Mouse (Mus musculus) bone marrow, adult 2 months (tissue): ENCODE results near the gene Ciart. TPM values are rescaled to one million over a fixed set of nuclear protein-coding genes. Genes with fewer than 3 reads are reported as not detected.

Source experiments
- H3K27ac ChIP-seq: fragments of 200-500 bp; 2 replicates; pipeline ENCODE4 v1.5.1; 2012; ENCODE audit warnings: low read depth, mild to moderate bottlenecking, control low read depth, inconsistent platforms, low read length; ENCODE audit not compliant: control insufficient read depth, poor library complexity, insufficient read depth
- H3K4me1 ChIP-seq: fragments of 200-500 bp; 2 replicates; pipeline ENCODE4 v1.6.1; 2011; ENCODE audit warnings: low read length; ENCODE audit not compliant: control insufficient read depth, insufficient read depth
- H3K4me3 ChIP-seq: fragments of 200-500 bp; replicated peaks from 2 replicates; pipeline ENCODE3; 2011; ENCODE audit warnings: mild to moderate bottlenecking, low read depth, low read length, control low read depth; ENCODE audit not compliant: control insufficient read depth
- CTCF ChIP-seq: fragments of 200-500 bp; IDR thresholded peaks from 2 replicates; pipeline ENCODE4 v1.5.1; 2011; ENCODE audit warnings: low read length, control low read depth; ENCODE audit not compliant: control insufficient read depth, insufficient read depth
- POLR2A ChIP-seq: fragments of 200-500 bp; IDR thresholded peaks from 2 replicates; pipeline ENCODE4 v1.6.1; 2011; ENCODE audit warnings: low read depth, mild to moderate bottlenecking, control low read depth, low read length, borderline replicate concordance; ENCODE audit not compliant: control insufficient read depth
- WGBS: fragments of 180-500 bp; shearing (Covaris S2); methylation state at CpG from one replicate; pipeline ENCODE4 v1.1.7; 2018; 5-methylcytosine and 5-hydroxymethylcytosine counted together
- polyA plus RNA-seq: library from polyadenylated mRNA; stranded (reverse); fragments of >200 nt; gene quantifications from 2 replicates; pipeline ENCODE4 v1.2.4, GENCODE M21; 2011; ENCODE audit warnings: low replicate concordance; ENCODE audit not compliant: missing spikeins, insufficient read depth, insufficient read length

The Ciart gene
- polyA plus RNA-seq, 1 experiment: 8.7 TPM

DNA sequence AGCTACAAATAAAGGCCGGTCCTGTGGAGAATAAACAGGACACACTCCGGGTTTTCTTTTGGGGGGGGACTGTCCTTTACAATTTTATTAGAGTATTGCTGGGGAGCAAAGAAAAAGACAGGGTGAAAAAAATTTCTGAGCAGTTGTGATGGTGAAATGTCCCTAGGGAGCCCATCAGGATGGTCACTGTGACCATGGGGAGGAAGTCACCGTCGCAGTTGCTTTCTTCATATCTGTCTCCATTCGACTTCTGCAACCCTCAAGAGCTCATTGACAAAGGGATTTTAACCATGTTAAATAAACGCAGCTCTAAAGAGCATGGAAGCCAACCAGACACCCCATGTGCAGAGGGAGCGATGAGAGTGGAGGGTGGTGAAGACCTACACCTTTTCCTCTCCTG is 34.7 kb upstream of the Ciart start:
- TF ChIP-seq CTCF (no peak), POLR2A (no peak)
- peak overlapping the region; percentile 51 for H3K4me3 ChIP-seq
- H3K27ac ChIP-seq: peak overlapping the region; percentile 88
- peaks cover 2% of the 10 kb centered on the region; the same call in 1 of the 2 replicates for H3K4me1 ChIP-seq
- 42% methylated on average over 7 of the region's 7 CpGs for WGBS

DNA sequence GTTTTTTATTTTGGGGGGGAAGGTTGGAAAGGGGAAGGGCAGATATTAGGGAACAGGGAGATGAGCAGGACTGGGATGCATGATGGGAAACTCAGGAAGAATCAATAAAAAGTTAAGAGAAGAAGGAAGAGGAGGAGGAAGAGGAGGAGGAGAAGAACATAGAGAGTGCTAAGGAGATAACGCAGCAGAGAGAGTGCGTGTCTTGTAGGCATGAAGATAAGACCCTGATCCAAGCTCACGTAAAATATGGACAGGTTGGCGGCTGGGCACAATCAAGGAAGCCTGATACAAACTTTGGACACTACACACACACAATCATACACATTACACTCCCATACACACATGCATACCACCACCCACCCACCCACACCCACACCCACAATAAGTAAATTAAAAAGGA is 32.7 kb upstream of the Ciart start:
- Histone ChIP-seq H3K4me3 (no peak overlapping the region), H3K27ac (no peak overlapping the region), H3K4me1 (peaks cover 2% of the 10 kb centered on the region; the same call in 1 of the 2 replicates)
- 69% methylated on average over 4 of the region's 4 CpGs for WGBS
- TF ChIP-seq CTCF (no peak), POLR2A (no peak)

DNA sequence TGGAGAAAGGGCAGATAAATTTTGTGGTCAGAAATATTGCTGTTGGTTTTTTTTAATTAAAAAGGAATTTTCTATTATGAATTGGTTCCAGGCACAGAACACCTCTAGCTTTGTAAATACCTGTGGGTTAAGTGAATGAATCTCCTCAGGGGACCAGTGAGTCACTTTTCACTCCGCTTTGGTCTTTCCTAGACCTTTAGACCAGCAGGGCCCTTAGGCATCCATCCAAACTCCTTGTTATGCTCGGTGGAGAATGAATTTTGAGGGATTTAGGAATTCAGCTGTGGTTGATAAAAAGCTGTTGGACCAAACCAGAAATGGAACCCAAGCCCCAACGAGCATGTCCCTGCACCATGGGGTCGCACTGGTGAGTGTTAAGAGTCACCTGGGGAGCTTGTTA is 25.6 kb upstream of the Ciart start:
- Histone ChIP-seq H3K27ac (no peak overlapping the region), H3K4me3 (no peak overlapping the region), H3K4me1 (no peaks in the 10 kb centered on the region)
- TF ChIP-seq CTCF: no peak
- TF ChIP-seq POLR2A: no peak
- WGBS: 54% methylated on average over 4 of the region's 4 CpGs

DNA sequence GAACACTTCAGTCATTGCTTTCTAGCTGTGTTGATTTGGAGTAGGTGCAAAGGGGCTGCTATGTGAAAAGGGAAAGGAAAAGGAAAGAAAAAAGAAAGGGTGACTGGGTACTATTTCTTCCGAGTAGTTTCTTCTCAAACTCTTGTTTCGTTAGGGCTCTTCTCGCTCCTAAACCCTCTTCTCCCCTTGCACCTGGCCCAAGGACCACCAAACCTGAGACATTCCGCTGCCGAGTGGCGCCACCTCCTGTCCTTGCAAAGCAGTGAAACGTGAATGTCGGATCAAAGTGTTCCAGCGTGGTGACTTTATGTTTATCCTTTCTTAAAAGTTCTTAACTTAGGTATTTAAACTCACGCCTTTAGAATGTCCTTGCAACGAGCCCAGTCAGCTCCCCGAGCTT is 24.8 kb upstream of the Ciart start:
- Histone ChIP-seq H3K27ac (no peak overlapping the region), H3K4me3 (no peak overlapping the region), H3K4me1 (no peaks in the 10 kb centered on the region)
- under 1% methylated on average over 12 of the region's 12 CpGs for WGBS
- TF ChIP-seq POLR2A: no peak
- TF ChIP-seq CTCF: peak; percentile 89

DNA sequence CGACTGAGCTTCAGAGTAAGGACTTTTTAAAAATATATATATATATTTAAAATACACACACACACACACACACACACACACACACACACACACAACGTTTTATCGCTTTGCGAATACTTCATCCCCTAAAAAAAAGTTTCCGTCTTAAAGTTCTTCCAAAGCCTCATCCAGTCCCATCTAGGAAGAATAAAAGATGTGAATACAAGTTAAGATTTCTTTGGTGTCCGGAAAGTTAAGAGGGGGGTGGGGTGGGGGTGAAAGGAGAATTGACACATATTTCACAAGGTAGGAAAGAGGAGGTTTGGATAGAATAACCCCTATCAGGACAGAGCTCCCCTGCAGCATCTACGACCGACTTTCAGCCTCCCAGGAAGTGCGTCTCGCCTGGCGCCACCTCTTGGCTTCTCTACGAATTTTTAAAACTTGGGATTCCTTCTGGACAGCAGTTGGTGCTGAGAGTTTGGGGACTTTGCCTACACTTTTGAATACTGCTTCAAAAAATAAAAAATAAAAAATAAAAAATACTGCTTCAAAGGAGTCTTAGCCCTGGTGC is 24.0 kb upstream of the Ciart start:
- TF ChIP-seq CTCF (peak; percentile 57), POLR2A (no peak)

DNA sequence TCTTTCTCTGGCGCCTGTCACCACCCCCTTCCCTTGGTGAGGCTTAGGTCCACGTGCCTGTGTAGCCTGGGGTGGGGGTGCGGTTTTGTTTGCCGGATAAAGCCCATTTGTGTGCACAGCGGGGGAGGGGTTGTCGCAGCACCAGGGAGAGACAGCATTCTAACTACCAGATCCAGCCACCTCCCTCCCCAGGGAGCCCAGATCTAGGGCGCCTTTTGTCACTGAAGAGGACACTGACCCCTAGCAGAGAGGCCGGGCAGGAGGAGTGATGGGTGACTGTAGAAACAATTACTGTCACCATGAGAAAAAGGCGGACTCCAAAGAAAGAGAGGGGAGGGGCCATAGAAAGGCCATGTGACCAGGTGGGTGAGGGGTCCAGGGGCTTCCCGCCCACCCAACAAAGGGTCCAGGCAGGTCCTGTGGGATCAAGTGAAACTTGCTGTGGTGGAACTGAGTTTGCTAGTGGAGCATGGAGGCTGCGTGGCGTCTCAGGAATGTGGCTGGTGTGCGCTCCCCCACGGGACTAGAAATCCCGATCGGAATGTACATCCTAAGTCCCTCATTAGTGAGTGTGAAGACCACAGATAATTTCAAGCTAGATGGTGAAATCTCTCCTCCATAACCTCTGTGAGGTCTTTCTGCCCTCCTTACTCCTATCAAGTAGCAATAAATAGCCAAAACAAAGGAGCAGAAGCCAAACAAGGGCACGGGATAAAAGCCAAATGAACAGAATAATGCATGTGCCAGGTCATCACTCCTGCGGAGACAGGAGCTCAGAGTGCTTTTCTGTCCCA is 23.3 kb upstream of the Ciart start:
- Histone ChIP-seq H3K4me3 (no peak overlapping the region), H3K4me1 (no peaks in the 10 kb centered on the region), H3K27ac (no peak overlapping the region)
- 2% methylated on average over 18 of the region's 18 CpGs for WGBS
- TF ChIP-seq POLR2A (no peak), CTCF (no peak)

More for the DNA sequence above, 24.0 kb upstream of the Ciart start:
- Histone ChIP-seq H3K4me1 (no peaks in the 10 kb centered on the region), H3K27ac (no peak overlapping the region), H3K4me3 (no peak overlapping the region)
- 3% methylated on average over 12 of the region's 12 CpGs for WGBS

DNA sequence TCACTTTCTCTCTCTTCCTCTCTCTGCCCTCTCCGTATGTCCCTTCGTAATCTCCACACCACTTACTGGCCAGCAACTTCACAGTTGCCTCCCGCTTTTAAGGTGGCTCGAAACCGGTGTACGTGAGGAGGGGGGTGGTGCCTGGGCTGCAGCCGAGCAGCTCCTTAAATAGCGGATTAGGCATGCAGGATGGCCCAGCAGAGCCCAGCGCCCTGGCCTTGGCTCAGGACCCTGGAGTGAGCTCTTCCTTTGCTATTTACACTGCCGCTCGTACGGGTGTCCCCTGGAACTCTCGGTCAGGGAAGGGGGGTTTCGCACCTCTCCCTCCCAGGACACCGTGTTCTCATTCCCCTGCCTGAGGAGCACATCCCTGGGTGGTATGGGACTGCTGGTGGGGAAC is 22.5 kb upstream of the Ciart start, which contains the start of gene Car14:
Gene Car14, minus strand, starts transcription at position 124 of the 400 bp plus-strand sequence.
- under 1% methylated on average over 15 of the region's 15 CpGs for WGBS
- no peak for TF ChIP-seq POLR2A
- no peak for TF ChIP-seq CTCF
- Histone ChIP-seq H3K4me1 (no peaks in the 10 kb centered on the region), H3K4me3 (no peak within 1 kb of the TSS), H3K27ac (no peak within 1 kb of the TSS)

DNA sequence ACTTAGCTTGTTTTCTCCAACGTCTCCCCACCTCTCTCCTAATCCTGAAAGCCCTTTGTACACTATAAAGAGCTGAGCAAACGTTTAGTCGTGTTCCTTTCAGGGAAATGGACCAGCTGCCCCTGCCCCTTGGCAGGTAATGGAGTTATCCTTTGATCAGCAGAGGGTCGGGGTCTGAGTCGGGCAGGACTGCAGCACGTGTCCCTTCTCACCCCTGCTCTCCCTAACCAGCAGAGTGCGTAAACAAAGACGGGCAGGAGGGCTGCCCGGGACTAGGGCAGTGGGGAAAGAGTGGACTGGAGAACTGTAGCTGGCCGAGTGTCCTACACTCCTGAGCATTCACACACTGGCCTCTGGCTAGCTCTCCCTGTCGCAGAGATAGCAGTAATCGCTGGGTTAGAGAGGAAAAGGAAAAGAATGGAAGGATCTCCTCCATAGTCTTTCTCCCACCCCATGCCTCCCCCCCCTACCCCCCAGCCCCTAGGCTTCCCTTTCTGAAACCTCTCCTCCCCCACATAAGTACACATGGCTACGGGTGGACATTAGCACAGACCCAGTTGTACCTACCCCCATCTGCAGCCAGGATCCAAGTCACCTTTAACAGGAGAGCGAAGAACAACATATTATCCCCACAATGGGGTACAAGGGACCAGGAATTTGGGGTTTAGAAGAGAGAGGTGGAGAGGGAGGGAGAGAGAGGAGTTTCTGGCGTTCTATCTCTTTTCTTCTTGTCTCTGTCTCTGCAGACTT is 21.9 kb upstream of the Ciart start:
- Histone ChIP-seq H3K27ac (no peak overlapping the region), H3K4me1 (no peaks in the 10 kb centered on the region), H3K4me3 (no peak overlapping the region)
- WGBS: 23% methylated on average over 15 of the region's 15 CpGs
- no peak; the same call in 1 of the 2 replicates for TF ChIP-seq POLR2A
- no peak for TF ChIP-seq CTCF
